Mouse (Mus musculus) heart, adult 11 months (tissue): ENCODE measurements around the gene Ehmt2.

Experiments used
- DNase-seq: peaks from one replicate; pipeline ENCODE4 v3.0.0; 2022

Ehmt2 gene

GRCm38 (mm10) chr17:34955884-34956283 is 57.6 kb downstream of the Ehmt2 start:
- no peak for DNase-seq

- no peak for DNase-seq
These were observed 58.1 kb downstream of the Ehmt2 start for GRCm38 (mm10) chr17:34956340-34956739.

GRCm38 (mm10) chr17:34957291-34957690 is 59.0 kb downstream of the Ehmt2 start:
- peak; percentile 94 for DNase-seq

- peak; percentile 90 for DNase-seq
These were observed 59.7 kb downstream of the Ehmt2 start for GRCm38 (mm10) chr17:34957966-34958365.

GRCm38 (mm10) chr17:34958734-34959129 is 60.5 kb downstream of the Ehmt2 start:
- DNase-seq = peak; percentile 87

GRCm38 (mm10) chr17:34959130-34959778 is 61.0 kb downstream of the Ehmt2 start, which contains the start of gene Hspa1b:
Hspa1b (minus strand) TSS chr17:34959238.
- peak; percentile 99 for DNase-seq

- DNase-seq = peak; percentile 96
These were observed 61.7 kb downstream of the Ehmt2 start for GRCm38 (mm10) chr17:34959881-34960515.

GRCm38 (mm10) chr17:34960702-34961493 is 62.6 kb downstream of the Ehmt2 start:
- peak; percentile 84 for DNase-seq

GRCm38 (mm10) chr17:34962125-34962524 is 63.9 kb downstream of the Ehmt2 start:
- DNase-seq = peak; percentile 95

- peak; percentile 91 for DNase-seq
These were observed 64.6 kb downstream of the Ehmt2 start for GRCm38 (mm10) chr17:34962841-34963240.
